Mouse (Mus musculus): Measurements from ENCODE around the gene Srbd1.
A peak's percentile ranks its signal among the peaks of the same experiment; 100 is the strongest.

Srbd1 gene

DNA sequence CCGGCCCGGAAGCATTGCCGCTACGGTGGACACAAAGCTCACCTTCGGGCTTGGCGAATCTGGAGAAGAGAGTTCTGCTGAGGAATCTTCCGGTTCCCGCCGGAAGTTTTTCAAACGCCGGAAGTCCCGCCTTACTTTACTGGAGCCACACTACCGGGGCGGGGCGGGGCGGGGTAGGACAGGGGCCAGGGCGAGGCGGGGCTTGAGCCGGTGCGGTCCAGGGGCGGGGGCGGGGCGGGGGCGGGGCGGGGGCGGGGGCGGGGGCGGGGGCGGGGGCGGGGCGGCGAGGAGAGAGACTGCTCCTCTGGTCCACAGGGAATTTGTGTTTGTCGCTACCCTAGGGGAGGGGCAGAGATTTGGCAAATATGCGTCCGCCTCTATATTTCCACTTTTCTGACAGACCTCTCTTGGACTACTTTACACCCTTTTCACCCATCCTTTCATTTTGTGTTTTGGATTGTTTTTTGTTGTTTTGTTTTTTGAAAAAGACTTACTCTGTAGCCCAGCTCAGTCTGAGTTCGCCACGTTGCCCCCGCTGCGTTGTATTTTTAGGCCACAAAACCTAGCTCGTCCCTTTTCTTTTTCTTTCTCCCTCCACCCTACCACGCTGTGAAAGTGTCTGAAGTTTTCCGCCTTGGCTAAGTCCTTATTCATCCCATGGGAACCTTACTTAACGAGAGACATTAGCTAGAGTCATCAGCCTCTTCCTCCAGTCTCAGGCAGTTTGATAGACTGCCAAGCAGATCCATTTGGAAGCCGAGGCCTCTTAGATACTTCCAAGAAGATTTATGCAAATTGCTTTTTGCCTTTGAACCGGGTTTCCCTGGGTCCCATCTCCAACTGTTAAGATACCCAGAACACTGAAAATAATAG is at the start of gene Srbd1:
Gene Srbd1 (minus strand): TSS at position 97 of the 873 bp plus-strand sequence.
- no peak for TF ChIP-seq GATA4 (IDR thresholded peaks at IDR 0.05; ENCODE audit: insufficient replicate concordance, low read length)

DNA sequence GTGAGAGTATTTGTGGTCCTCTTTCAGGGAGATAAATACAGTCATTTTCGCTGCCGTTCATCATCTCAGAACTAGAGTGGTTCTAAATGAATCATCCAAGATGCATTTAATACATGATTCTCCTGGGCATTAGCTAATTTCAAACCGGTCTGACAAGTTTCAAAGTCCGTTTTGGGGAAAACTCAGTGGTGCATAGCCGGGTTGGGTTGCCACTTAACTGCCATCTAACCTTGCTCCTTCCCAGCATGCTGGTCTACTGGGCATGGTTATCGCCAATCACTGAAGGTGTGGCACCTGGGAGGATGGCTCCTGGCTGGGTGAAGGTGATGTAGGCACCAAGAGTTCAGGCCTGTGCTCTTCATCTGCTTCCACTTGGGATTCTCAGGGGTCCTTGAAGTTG is 49.0 kb upstream of the Srbd1 start:
- no peak for TF ChIP-seq GATA4 (IDR thresholded peaks at IDR 0.05; ENCODE audit: insufficient replicate concordance, low read length)

DNA sequence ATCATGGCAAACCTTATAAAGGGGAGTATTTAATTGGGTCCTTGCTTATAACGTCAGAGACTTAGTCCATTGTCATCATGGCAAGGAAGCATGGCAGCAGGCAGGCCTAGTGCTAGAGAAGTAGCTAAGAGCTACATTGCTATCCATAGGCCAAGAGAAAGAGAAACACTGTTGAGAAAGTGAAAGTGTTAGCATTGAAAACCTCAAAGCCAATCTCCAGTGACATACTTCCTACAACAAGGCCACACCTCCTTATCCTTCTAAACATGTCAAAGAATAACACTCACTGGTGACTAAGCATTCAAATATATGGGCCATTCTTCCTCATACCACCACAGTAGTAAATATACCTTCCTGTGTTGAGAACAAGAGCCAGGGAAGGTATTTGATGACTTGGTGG is 42.8 kb upstream of the Srbd1 start:
- no peak for TF ChIP-seq GATA4 (IDR thresholded peaks at IDR 0.05; ENCODE audit: insufficient replicate concordance, low read length)

DNA sequence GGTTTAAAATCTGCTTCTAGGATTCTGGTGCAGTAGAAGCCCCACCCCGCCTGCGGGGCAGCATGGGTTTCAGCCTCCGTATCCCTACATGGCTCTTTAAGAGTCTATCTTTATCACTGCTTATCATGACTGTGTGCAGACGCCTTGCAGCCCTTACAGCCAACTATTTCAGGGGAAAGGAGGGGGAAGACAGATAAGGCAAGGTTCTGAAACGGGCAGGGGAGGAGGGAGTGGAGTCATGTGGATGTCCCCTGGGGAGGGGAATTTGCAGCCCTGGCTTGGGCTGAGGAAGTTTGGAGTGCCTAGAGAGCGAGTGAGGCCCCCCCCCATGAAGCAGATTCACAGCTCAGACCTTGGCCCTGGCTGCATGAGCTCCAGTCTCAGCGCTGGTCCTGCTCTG is 40.6 kb upstream of the Srbd1 start:
- peak; percentile 97 for TF ChIP-seq GATA4 (IDR thresholded peaks at IDR 0.05; ENCODE audit: insufficient replicate concordance, low read length)

DNA sequence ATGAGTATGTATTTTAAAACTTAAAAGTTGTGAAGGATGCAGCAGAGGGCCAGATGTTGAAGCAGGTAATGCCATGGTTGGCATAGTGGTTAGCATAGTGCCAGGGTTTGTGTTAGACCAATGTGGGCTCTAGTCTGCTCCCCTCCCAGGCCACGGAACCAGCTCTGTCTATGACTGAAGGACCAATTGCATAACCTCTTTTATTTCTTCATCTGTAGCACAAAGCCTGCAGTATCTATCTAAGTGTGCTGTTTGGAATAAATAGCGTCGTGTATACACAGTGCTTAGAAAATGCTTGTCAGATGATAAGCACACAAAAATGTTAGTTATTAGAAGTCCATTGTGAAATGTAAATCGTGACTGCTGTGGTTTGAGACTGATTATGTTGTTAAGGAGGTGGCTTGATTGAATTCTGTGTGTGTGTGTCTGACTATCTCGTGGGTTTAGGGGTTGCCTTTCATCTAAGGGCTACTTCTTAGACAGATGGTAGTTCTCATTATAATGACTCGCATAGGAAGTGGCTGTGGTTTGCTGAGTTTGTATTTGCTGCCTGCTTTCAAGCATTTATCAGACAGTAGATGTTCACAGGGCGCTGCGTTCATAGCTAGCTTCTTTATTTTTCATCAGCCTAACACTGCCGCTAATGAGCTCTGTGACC is 39.7 kb upstream of the Srbd1 start:
- TF ChIP-seq GATA4 (IDR thresholded peaks at IDR 0.05; ENCODE audit: insufficient replicate concordance, low read length): no peak

DNA sequence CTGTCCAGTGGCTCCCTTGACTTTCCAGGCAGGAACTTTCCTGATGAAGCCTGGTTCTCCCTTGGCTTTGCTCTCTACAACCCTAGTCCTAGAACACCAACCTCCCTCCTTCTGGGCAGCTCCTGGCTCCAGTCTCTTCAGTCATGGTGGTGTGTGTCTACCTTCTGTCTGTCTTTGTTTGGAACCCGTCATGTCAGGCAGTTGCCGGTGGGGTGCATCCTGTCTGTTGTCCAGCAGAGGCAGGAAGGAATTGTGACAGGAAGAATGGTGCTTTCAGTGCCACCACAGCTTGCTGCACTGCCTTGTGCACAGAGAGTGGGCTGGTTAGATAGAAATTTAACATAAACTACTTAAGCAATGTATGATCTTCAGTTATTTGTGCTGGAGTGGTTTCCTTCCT is 38.8 kb upstream of the Srbd1 start:
- TF ChIP-seq GATA4 (IDR thresholded peaks at IDR 0.05; ENCODE audit: insufficient replicate concordance, low read length): no peak

DNA sequence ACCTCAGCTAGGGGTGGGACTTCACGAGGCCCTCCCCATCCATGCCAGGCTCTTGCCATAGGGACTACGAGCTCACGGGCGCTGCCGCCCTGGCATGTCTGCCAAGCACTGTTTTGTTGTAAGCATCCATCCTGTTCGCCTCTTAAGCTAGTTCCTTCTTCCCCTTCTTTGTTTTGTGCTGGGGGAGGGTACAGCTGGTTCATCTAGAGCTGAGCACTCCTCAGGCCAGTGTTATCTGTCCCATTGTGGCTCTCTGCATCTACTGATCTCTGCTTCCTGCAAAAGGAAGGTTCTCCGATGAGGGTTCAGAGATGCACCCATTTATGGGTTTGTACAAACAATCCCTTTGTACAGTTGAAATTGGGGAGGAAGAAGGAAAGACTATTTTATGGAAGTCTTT is 31.7 kb upstream of the Srbd1 start:
- no peak for TF ChIP-seq GATA4 (IDR thresholded peaks at IDR 0.05; ENCODE audit: insufficient replicate concordance, low read length)

DNA sequence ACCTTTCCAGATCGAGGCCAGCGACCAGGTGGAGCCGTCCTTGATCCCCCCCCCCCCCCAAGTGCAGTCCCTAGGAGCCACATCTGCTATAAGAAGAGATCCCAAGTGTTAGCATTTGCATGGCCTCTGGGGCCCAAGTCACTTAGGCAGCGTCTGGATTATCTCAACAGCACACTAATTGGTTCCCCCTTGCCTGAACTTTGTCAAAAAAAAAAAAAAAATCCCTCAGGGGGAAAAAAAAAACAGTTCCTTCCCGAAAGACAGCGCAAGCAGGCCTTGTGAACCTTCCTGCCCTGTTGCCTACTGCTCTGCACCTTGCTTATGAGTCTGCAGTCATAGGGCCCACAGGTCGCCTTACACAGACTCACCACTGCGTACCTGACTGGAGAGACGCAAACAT is 30.5 kb upstream of the Srbd1 start:
- no peak for TF ChIP-seq GATA4 (IDR thresholded peaks at IDR 0.05; ENCODE audit: insufficient replicate concordance, low read length)

DNA sequence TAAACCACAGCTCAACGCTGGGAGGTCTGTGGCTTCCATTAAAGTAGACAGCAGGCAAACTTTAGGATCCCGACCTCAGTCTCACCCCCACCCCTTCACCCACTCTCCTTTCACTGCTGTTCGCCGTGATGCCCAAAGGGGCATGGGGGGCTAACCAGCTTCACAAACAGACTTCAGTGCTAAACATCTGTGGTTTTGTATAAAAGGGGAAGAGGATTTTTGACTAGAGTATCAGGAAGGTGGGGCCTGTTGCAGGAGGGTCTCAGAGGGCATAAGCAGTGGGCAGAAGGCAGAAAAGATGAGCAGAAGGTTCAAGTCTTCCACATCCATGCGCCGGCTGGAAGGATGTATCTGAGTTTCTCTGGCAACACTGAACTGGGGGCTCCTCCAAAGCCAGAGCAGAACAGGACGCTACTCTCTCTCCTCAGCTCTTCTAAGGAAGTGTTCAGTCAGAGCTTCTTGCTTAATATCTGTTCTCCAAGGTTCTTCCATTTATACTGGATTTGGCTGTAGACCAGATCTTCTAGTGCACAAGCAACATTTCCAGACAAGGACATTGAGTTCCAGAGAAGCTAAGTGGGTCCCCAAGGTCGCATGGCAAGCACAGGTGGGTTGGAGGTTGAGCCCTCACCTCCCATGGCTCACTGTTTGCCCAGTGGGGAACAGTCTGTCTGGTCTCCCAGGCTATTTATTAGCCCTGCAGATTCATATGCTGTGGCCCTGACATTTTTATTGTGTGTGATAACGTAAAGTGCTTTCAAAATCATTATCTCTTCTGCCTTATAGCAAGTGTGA is 25.4 kb upstream of the Srbd1 start:
- no peak for TF ChIP-seq GATA4 (IDR thresholded peaks at IDR 0.05; ENCODE audit: insufficient replicate concordance, low read length)

DNA sequence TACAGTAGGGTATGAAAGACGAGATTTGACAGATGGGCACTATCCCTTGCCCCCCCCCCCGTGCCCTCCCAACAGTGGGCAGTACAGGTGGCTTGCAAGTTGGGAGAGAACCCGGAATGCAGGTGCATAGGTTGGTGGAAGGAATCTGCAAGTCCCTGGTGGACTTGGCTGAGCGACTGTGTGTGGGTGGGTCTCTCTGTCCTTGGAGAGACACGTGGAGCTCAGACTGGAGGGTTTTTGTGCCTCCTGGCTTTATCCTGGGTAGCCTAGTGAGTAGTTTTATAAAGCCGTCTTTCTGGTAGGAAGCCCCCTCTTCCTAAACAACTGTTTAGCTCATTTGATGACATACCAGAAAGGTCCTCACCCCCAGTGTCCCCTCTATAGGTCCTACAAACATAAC is 24.1 kb upstream of the Srbd1 start:
- no peak for TF ChIP-seq GATA4 (IDR thresholded peaks at IDR 0.05; ENCODE audit: insufficient replicate concordance, low read length)

DNA sequence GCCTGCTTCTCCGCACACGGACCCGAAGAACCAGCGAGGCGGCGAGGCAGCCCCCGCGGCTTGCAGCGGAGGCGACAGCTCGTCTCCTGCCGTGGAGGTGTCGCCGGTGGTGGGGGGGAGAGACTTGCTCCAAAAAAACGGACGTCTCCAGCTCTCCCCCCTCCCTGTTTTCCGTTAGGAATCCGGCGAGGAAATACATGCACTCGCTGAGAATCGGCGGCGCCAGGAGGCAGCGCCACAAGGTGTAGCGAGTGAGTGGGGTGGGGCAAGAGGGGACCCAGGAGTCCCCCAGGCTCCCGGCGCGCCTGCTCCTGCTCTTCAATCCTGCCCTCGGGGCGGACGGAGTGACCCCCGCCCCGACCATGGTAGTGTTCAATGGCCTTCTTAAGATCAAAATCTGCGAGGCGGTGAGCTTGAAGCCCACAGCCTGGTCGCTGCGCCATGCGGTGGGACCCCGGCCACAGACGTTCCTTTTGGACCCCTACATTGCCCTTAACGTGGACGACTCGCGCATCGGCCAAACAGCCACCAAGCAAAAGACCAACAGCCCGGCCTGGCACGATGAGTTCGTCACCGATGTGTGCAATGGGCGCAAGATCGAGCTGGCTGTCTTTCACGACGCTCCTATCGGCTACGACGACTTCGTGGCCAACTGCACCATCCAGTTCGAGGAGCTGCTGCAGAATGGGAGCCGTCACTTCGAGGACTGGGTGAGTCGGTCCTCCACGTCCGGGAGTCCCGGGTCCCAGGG is 23.4 kb upstream of the Srbd1 start:
- no peak for TF ChIP-seq GATA4 (IDR thresholded peaks at IDR 0.05; ENCODE audit: insufficient replicate concordance, low read length)

DNA sequence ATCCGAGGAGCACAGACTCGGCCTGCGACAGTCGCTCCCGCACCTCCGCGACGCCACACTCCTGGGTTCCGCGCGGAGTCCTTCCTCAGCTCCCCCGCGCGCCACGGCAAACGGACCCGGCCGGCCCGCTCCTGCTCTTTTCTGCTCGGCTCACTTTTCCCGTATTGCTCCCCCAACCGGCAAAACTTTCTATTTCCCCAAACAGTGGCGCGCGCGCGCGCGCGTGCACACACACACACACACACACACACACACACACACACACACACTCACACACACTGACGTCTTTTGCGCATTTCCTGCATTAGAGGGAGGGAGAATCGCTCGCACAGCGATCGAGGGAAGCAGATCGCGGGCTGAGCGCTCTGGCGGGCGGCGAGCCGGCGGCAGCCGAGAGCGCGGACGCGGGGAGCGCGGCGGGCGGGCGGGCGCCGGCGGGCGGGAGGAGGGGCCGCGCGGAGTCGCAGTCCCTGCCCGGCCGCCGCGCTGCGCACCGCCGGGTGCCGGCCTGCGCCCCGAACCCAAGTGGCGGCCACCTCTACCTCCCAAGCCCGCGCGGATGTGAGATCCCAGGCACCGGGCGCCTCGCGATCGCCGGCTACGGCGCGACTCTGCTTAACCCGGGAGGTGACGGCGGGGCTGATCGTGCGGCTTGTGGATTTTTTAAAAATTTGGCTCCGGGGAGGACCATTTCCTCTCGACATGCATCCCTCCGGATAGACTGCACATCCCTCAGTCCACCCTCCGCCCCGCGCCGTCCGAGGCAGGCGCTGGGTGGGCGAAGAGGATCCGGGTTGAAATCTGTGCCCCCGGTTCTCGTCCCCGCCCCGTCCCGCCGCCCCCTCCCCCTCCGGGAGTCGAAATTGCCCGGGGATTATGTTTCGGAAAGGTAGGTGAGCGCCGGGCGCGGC is 22.6 kb upstream of the Srbd1 start, which contains the start of gene Prkce:
Gene Prkce (plus strand): TSS at position 466 of the 911 bp plus-strand sequence.
- TF ChIP-seq GATA4 (IDR thresholded peaks at IDR 0.05; ENCODE audit: insufficient replicate concordance, low read length): peak; percentile 61; the same call in 1 of the 2 replicates

DNA sequence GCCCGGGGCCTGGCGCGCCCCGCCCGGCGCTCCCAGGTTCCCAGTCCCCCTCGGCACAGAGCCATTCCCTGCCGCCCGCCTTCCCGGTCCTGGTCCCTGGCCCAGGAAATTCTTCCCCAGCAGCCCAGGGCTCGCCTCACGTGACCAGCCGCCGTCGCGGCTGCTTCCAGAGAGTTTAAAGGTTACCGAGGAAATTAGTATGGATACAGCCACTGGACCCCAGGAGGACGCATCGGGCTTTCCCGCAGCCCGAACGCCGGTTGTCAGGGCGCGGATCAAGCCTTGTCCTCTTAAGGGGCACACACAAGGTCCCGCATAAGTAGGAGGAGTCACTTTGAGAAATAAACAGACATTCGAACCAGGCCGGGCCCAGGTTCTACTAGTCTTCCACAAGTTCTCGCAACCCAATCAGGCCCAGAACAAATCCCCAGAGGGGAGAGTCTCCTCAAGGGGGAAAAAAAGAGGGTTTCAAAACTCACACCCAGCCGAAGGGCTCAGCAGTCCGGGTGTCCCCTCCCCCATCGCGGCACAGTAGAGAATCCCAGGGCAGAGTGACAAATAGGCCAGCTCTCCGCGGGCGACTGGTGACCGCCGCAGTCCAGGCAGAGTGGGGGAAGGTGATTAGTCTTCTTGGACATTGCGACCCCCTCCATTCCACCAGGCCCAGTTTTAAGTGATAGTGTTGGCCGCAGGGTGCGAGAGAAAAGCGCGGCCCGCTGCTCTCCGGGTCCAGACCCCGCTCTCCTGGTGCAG is 21.8 kb upstream of the Srbd1 start:
- peak; percentile 8; the same call in 1 of the 2 replicates for TF ChIP-seq GATA4 (IDR thresholded peaks at IDR 0.05; ENCODE audit: insufficient replicate concordance, low read length)

Measured in liver, adult (tissue).